Mouse (Mus musculus): ENCODE results near the gene Dhdds. TPM values are rescaled to one million over a fixed set of nuclear protein-coding genes. Genes with fewer than 3 reads are reported as not detected.

The Dhdds gene
- polyA plus RNA-seq, 1 experiment = 30.2 TPM

GRCm38 (mm10) chr4:133962566-133962965, 38.2 kb downstream of the Dhdds start:
- Histone ChIP-seq H3K27ac (ENCODE audit: control insufficient read depth, insufficient read depth, low read depth, low read length, poor library complexity) (no peak overlapping the region), H3K4me3 (replicated peaks; ENCODE audit: control insufficient read depth, low read depth, low read length) (no peak overlapping the region), H3K4me1 (ENCODE audit: control insufficient read depth, insufficient read depth, low read length) (no peaks in the 10 kb centered on the region)
- 88% methylated on average over 7 of the region's 7 CpGs for WGBS
- no peak for TF ChIP-seq POLR2A (IDR thresholded peaks at IDR 0.05; ENCODE audit: borderline replicate concordance, control insufficient read depth, low read depth, low read length)
- TF ChIP-seq CTCF (IDR thresholded peaks at IDR 0.05; ENCODE audit: control insufficient read depth, insufficient read depth, low read length) = no peak

- no peak for TF ChIP-seq POLR2A (IDR thresholded peaks at IDR 0.05; ENCODE audit: borderline replicate concordance, control insufficient read depth, low read depth, low read length)
- no peak for TF ChIP-seq CTCF (IDR thresholded peaks at IDR 0.05; ENCODE audit: control insufficient read depth, insufficient read depth, low read length)
- H3K4me1 ChIP-seq (ENCODE audit: control insufficient read depth, insufficient read depth, low read length) = no peaks in the 10 kb centered on the region
- no peak overlapping the region for H3K4me3 ChIP-seq (replicated peaks; ENCODE audit: control insufficient read depth, low read depth, low read length)
- WGBS = 63% methylated on average over 1 of the region's 1 CpGs
- no peak overlapping the region for H3K27ac ChIP-seq (ENCODE audit: control insufficient read depth, insufficient read depth, low read depth, low read length, poor library complexity)
Observed at GRCm38 (mm10) chr4:133958884-133959283, 41.8 kb downstream of the Dhdds start.

- H3K4me3 ChIP-seq (replicated peaks; ENCODE audit: control insufficient read depth, low read depth, low read length) = no peak overlapping the region
- TF ChIP-seq CTCF (IDR thresholded peaks at IDR 0.05; ENCODE audit: control insufficient read depth, insufficient read depth, low read length) (no peak), POLR2A (IDR thresholded peaks at IDR 0.05; ENCODE audit: borderline replicate concordance, control insufficient read depth, low read depth, low read length) (no peak)
- H3K4me1 ChIP-seq (ENCODE audit: control insufficient read depth, insufficient read depth, low read length) = no peaks in the 10 kb centered on the region; the same call in 1 of the 2 replicates
- 71% methylated on average over 4 of the region's 4 CpGs for WGBS
- no peak overlapping the region for H3K27ac ChIP-seq (ENCODE audit: control insufficient read depth, insufficient read depth, low read depth, low read length, poor library complexity)
Observed at GRCm38 (mm10) chr4:133956358-133956757, 44.4 kb downstream of the Dhdds start.

GRCm38 (mm10) chr4:133946736-133947135, 54.0 kb downstream of the Dhdds start:
- 62% methylated on average over 4 of the region's 4 CpGs for WGBS
- Histone ChIP-seq H3K4me1 (ENCODE audit: control insufficient read depth, insufficient read depth, low read length) (peaks cover 2% of the 10 kb centered on the region; the same call in 1 of the 2 replicates), H3K4me3 (replicated peaks; ENCODE audit: control insufficient read depth, low read depth, low read length) (no peak overlapping the region), H3K27ac (ENCODE audit: control insufficient read depth, insufficient read depth, low read depth, low read length, poor library complexity) (no peak overlapping the region)
- TF ChIP-seq CTCF (IDR thresholded peaks at IDR 0.05; ENCODE audit: control insufficient read depth, insufficient read depth, low read length) = no peak
- no peak for TF ChIP-seq POLR2A (IDR thresholded peaks at IDR 0.05; ENCODE audit: borderline replicate concordance, control insufficient read depth, low read depth, low read length)

GRCm38 (mm10) chr4:133943791-133944190, 56.9 kb downstream of the Dhdds start:
- no peak overlapping the region for H3K27ac ChIP-seq (ENCODE audit: control insufficient read depth, insufficient read depth, low read depth, low read length, poor library complexity)
- H3K4me3 ChIP-seq (replicated peaks; ENCODE audit: control insufficient read depth, low read depth, low read length) = no peak overlapping the region
- TF ChIP-seq CTCF (IDR thresholded peaks at IDR 0.05; ENCODE audit: control insufficient read depth, insufficient read depth, low read length) = no peak
- no peak for TF ChIP-seq POLR2A (IDR thresholded peaks at IDR 0.05; ENCODE audit: borderline replicate concordance, control insufficient read depth, low read depth, low read length)
- peaks cover 4% of the 10 kb centered on the region; the same call in 1 of the 2 replicates for H3K4me1 ChIP-seq (ENCODE audit: control insufficient read depth, insufficient read depth, low read length)
- 52% methylated on average over 3 of the region's 3 CpGs for WGBS

GRCm38 (mm10) chr4:133942679-133943078, 58.0 kb downstream of the Dhdds start:
- Histone ChIP-seq H3K4me3 (replicated peaks; ENCODE audit: control insufficient read depth, low read depth, low read length) (no peak overlapping the region), H3K27ac (ENCODE audit: control insufficient read depth, insufficient read depth, low read depth, low read length, poor library complexity) (no peak overlapping the region), H3K4me1 (ENCODE audit: control insufficient read depth, insufficient read depth, low read length) (peaks cover 4% of the 10 kb centered on the region; the same call in 1 of the 2 replicates)
- WGBS = 39% methylated on average over 4 of the region's 4 CpGs
- TF ChIP-seq POLR2A (IDR thresholded peaks at IDR 0.05; ENCODE audit: borderline replicate concordance, control insufficient read depth, low read depth, low read length) (no peak), CTCF (IDR thresholded peaks at IDR 0.05; ENCODE audit: control insufficient read depth, insufficient read depth, low read length) (peak; percentile 37; the same call in 1 of the 2 replicates)

- H3K4me1 ChIP-seq (ENCODE audit: control insufficient read depth, insufficient read depth, low read length) = peaks cover 4% of the 10 kb centered on the region; the same call in 1 of the 2 replicates
- H3K27ac ChIP-seq (ENCODE audit: control insufficient read depth, insufficient read depth, low read depth, low read length, poor library complexity) = peak overlapping the region; percentile 40
- 48% methylated on average over 3 of the region's 3 CpGs for whole genome bisulfite sequencing
- no peak overlapping the region for H3K4me3 ChIP-seq (replicated peaks; ENCODE audit: control insufficient read depth, low read depth, low read length)
- TF ChIP-seq CTCF (IDR thresholded peaks at IDR 0.05; ENCODE audit: control insufficient read depth, insufficient read depth, low read length) = no peak
- TF ChIP-seq POLR2A (IDR thresholded peaks at IDR 0.05; ENCODE audit: borderline replicate concordance, control insufficient read depth, low read depth, low read length) = no peak
Observed at GRCm38 (mm10) chr4:133941576-133941975, 59.1 kb downstream of the Dhdds start.

- WGBS = 70% methylated on average over 13 of the region's 13 CpGs
- no peak overlapping the region for H3K4me3 ChIP-seq (replicated peaks; ENCODE audit: control insufficient read depth, low read depth, low read length)
- H3K4me1 ChIP-seq (ENCODE audit: control insufficient read depth, insufficient read depth, low read length) = peaks cover 4% of the 10 kb centered on the region; the same call in 1 of the 2 replicates
- TF ChIP-seq POLR2A (IDR thresholded peaks at IDR 0.05; ENCODE audit: borderline replicate concordance, control insufficient read depth, low read depth, low read length) = no peak
- peak overlapping the region; percentile 40 for H3K27ac ChIP-seq (ENCODE audit: control insufficient read depth, insufficient read depth, low read depth, low read length, poor library complexity)
Observed at GRCm38 (mm10) chr4:133940386-133941260, 60.1 kb downstream of the Dhdds start.
